Mouse (Mus musculus): ENCODE results near the gene Crybg1.

Crybg1 gene

DNA sequence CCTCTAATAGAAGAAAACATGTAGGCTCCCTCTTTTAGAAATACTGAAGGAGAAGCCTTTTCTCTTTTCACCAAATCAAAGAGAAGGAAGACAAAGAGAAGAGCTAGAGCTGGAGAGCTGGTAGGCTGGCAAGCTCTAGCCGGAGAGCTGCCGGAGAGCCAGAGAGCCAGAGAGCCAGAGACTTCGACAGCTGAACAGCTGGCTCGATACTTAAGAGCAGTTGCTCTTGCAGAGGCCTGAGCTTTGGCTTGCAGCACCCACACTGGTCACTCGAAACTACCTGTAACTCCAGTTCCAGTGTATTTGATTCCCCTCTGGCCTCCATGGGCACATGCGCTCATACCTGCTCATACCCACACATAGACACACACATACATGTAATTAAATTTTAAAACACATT lies 68.3 kb downstream of the Crybg1 start:
- 68% methylated on average over 6 of the region's 6 CpGs for WGBS

DNA sequence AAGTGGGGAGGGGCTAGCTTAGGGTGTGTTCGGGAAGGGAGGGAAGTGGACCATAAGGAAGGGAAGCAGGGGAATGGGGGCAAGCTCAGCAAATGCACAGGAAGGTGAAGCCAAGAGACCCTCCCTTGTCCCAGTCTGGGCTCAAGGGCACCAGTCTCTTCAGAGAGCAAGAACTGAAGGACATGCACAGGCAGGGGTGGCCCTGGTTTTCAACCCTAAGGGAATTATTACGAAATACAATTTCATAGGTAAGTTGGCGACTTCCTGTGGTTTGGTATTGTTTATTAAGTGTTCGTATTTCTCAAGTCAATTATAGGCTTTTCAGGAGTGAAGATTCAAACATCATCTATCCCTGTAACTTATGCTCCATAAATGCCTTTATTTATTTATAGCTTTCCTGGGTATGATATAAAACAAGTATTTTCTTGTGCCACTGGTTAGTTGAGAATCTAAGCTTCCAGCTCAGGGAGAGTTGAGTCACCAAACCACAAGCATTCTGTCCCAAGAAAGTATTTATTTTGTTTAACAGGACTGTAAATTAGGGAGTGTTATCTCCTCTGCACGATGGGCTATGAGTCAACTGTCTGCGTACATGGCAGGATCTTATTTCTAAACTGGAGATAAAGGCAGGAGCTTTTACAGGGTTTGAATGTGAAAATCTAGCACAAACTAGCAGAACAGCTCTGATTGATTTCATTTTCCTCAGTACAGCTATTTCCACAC lies 69.7 kb downstream of the Crybg1 start:
- 58% methylated on average over 6 of the region's 6 CpGs for WGBS

DNA sequence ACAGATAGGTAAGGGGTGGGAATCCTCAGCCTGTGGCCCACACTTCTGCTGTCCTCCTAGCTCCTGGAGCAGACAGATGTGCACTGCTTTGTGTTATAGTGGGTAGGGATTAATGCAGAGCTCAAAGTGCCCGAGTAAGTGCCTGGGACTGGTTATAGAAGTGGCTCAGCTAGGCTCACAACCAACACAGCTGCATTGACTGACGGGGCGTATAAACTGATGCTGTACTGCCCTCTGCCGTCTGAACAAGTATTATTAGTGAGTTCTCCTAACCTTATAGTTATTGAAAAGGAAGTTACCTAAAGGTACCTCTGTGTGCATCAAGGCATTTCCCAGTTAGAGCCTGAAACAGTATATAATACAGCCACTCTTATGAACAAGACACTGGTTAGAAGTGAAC lies 77.6 kb downstream of the Crybg1 start:
- WGBS = 18% methylated on average over 4 of the region's 4 CpGs

DNA sequence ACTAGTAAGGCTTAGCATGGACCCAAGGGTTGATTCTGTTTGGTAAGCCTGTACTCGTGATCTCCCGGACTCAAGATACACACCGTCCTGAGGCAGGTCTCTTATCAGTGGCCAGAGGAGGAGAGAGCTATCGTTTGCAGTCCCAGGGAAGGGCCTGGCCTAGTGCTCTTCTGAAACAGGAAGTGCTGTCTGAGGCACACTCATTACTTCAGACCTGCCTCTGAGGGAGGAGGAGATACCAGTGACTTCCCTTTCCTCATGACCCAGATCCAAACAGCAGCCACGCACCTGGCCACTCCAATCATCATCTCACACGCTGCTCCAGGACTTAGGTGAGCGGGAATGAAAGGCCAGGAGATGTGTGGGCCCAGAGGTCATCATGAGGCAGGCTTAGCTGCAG lies 79.5 kb downstream of the Crybg1 start:
- 92% methylated on average over 7 of the region's 7 CpGs for WGBS

DNA sequence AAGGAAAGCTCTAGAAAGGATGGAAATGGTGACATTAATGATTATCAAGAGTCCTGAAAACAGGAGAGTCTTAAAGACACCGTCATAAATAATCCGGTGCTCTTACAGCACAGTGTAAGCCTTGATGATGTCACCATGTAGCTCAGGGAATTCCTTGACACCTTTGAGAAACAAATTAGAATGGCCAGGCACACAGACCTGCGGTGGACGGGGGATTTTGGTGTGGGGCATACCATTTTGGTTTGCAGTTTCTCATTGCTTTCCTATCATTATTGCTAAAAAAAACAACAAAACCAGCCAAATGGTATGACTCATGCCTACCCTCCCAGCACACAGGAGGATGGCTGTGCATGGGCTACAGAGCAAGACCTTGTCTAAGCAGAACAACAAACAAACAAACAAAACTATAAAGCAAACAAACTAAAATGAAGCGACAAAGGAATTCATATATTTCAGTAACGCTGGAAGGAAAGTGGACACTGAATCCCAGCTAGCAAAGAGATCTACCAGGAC lies 82.7 kb downstream of the Crybg1 start:
- 92% methylated on average over 6 of the region's 6 CpGs for WGBS

DNA sequence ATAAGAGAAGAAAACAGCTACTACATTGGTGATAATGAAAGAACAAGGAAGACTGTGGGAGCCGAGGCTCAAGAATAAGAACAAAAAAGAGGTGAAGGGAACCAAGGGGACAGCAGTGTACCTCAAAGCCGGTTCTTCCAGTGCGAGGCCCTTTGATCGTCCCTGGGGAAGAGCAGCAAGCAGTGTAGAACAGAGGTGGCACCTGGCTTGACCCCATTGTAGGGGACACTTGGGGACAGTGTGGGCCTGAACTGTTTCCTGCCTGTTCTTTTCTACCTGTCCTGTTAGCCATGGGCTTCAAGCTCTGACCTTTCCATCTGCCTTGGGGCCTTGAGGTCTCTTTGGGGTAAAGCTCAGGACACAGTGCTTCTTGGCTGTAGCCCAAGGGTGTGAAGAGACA lies 85.7 kb downstream of the Crybg1 start:
- WGBS = 94% methylated on average over 4 of the region's 4 CpGs

DNA sequence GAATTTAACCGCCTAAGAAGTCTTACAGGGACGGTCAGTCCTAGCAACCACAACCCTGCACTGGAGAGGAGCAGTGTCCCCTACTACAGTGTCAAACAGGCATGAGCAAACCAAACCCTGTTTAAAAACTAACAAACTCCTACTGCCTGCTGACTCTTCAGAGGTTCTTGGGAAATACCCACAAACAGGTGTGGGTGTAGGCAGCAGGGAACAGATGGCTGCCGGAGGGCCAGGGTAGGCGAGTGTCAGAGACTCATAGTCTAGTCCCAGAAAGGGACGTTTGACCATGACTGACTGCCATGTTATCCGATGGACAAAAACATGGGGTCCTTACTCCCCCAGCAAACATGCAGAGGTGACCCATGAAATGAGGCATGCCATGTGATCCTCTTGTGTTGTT lies 97.7 kb downstream of the Crybg1 start:
- 65% methylated on average over 6 of the region's 6 CpGs for WGBS

DNA sequence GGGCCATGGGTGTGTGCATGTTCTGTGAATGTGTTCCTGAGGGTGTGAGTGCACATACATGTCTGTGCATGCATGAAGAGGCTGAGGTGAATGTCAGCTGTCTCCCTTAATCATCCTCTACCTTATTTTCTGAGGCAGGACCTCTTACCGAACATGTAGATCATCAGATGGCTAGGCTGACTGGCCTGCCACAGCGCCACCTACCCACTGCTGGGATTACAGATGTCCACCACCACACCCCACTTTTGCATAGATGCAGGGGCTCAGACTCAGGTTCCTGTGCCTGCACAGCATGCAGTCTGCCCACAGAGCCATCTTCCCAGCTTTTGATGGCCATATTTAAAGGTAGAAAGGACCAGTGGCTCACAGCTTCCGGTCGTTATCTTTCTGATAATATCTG lies 103.9 kb downstream of the Crybg1 start:
- WGBS = 79% methylated on average over 4 of the region's 4 CpGs

DNA sequence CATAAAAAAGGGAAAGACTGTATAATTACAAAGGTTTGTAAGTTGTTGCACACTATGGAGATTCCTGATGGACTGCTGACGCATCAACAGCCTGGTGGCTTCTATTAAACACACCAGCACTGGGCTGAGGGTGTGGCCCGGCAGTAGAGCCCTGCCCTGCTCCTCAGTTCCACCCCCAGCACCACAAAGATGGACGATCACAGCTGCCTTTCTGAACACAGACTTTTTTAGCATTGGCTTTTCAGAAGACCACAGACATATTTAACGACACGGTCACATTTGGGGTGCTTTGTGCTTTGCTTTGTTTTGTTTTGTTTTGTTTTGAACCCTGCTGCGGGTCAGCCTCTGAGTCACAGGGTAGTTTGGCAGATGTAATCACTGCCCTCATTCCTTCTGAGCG lies 105.0 kb downstream of the Crybg1 start:
- WGBS = 68% methylated on average over 7 of the region's 7 CpGs

DNA sequence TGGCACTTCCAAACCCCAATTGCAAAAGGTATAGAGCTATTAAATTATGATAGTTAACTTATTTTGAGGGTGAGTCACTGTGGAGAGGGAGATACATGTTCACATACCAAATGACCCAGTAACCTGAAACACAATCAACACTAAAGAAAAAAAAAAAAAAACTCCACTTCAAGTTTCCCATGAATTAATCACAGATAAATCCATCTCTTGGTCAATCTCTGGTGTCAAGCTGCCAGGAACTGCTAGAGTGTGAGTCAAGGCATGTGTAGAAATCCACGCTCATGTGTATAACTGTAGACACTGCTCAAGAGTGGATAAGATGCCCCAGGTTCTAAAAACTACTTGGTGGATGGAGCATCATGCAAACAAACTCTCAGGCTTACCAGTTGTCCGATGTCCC lies 109.5 kb downstream of the Crybg1 start:
- WGBS = 90% methylated on average over 2 of the region's 2 CpGs

DNA sequence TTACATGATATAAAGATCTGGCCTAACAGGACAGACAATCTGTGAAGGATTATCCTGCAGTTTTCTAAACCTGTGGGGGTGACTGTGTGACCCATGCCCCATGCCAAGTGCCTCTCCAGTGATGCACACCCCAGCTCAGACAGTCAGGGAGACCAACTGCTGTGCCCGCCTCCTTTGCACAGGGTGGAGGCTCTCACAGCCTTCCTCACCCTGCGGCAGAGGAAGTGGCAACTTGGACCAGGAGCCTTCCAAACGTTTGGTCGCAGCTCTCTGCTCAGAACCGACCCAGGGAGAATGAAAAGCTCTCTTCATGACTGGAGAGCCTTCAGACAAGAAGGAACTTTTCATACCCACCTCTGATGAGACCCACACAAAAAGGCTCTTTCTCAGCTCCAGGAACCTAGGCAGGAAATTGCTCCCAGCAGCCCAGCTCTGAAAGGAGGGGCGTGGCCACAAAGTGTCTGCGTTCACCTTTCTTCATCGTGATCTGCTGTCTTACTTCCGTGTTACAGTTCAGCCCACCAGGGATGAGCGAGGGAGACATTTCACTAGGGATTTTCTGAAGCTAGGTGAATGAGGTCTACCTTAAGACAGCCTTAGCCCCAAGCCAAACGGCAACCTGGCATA lies 110.6 kb downstream of the Crybg1 start:
- whole genome bisulfite sequencing = 45% methylated on average over 11 of the region's 11 CpGs

DNA sequence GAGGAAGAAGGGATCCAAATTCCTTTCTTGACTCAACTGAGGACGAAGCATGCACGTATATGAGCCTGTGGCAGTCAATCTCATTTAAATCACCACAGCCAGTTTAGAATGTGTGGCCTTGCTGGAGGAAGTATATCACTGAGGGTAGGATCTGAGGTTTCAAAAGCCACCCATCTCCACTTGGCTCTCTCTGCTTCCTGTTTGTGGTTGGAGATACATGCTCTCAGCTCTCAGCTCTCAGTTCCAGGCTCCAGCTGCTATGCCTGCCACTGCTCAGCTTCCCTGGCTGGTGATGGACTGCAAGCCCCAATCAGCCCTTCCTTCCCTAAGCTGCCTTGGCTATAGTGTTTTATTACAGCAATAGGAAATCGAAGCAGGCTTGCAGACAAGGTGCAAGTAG lies 119.1 kb downstream of the Crybg1 start:
- WGBS = 89% methylated on average over 3 of the region's 3 CpGs

DNA sequence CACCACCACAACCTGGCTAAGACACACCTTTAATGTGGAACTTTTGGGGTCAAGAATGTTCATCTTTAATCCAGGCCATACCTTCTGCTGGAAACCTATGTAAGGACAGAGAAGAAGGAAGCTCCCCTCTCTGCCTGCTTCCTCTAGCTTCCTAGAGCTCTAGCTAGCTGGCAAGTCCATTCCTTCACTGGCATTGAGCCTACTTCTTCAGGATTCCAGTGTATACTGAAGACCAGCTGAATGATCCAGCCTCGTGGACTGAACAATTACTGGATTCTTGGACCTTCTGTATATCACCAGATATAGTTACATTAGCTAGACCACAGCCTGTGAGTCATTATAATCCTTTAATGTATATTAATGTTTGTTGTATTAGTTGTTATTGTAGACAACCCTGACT lies 121.4 kb downstream of the Crybg1 start:
- WGBS = 61% methylated on average over 1 of the region's 1 CpGs

DNA sequence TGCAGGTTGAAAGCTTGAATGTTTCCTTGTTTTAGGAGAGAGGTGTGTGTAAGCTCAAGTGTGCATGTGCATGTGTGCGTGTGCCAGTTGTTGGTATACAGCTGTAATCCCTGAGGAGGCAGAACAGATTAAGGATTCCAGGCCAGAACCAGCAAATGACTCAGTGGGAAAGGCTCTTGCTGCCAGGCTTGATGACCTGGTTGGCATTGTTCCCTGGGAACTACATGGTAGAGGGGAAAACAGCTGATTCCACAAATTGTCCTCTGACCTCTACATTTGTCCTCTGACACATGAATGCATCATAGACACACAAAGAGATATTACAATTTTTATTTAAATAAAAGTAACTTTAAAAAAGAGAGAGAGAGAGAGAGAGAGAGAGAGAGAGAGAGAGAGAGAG lies 122.5 kb downstream of the Crybg1 start:
- 79% methylated on average over 1 of the region's 1 CpGs for WGBS

DNA sequence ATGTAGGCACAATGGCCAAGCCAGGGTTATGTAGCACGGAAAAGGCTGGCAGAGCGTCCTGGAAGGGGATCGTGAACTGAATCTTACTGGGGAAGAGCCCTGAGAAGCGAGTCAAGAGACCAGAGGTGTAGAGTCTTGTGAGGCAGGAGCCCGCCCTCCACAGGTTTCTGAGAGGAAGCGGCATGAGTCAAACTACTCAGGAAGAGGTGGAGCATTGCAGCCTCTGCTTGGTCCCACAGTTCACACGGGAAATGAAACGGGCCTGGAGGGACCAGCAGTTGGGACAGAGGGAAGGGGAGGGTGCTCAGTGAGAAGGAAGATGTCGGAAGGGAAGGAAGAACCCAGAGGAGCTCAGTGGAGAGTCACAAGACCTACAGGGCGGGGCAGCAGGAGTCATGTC lies 123.9 kb downstream of the Crybg1 start:
- 72% methylated on average over 10 of the region's 10 CpGs for WGBS

DNA sequence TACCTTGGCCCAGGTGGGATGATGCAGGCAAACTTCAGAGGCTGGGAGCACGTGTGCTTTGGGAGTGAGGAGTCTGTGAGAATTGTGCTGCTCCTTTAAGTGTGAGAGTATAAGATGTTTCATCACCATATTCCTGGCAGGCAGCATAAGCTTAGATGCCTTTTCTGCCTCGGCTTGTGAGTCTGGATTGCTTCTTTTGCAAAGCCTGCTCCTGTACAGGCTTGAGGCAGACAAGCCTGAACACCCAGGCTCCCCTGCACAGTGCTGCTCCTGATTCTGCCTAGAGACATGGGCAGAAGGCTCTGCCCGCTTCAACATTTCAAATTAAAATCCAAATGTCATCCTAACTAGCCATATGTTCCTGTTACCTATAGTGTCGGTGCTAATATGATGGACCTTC lies 128.5 kb downstream of the Crybg1 start:
- WGBS = 55% methylated on average over 4 of the region's 4 CpGs

DNA sequence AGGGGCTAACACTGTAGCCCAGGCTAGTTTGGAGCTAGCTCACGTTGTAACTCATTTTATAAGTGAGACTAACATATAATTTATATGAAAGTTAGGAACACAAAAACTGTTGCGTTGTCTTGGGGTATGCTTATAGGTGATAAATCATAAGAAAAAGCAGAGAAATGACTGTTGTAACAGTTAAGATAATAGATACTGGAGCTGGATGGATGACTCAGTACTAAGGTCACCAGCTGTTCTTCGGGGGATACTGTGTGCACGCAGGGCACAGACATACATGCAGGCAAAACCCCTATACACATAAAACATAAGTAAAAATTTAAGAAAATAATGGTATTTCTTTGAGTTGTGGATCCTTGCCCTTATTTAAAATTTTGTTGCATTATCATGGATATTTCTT lies 130.1 kb downstream of the Crybg1 start:
- WGBS = 95% methylated on average over 4 of the region's 4 CpGs

DNA sequence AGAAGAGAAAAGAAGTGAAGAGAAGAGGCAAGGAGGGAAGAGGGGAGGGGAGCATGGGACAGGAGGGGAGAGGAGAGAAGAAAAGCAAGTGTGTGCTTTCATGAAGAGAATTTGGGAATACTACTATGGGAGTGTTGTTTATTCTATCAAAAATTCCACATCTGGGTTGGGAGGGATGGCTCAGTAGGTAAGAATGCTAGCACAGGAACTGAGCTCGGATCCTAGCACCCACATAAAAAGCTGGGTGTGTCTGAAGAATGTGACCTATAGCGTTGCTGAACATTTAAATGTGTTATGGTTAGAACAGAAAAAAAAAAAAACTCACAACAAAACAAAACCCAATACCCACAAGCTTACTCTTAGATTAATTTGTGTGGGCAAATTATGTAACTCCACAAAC lies 133.0 kb downstream of the Crybg1 start:
- 82% methylated on average over 2 of the region's 2 CpGs for WGBS

DNA sequence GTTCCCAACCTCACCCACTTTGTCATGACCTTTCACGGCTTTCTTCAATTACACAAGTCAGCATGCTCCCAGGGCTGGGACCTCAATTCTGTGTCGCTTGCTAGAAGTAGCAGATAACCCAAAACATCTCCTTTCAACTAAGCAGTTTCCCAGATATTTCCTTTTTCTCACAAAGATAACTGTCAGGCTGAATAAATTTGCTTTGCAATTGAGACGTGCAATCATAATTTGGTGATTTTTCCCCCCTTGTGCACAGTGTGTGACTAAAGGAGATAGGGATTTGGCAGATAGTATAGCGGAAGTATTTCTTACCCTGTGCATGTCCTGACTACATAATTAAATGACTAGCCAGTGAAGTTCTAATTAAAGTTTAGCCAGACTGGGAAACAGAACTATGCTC lies 134.8 kb downstream of the Crybg1 start:
- WGBS = 77% methylated on average over 4 of the region's 4 CpGs

DNA sequence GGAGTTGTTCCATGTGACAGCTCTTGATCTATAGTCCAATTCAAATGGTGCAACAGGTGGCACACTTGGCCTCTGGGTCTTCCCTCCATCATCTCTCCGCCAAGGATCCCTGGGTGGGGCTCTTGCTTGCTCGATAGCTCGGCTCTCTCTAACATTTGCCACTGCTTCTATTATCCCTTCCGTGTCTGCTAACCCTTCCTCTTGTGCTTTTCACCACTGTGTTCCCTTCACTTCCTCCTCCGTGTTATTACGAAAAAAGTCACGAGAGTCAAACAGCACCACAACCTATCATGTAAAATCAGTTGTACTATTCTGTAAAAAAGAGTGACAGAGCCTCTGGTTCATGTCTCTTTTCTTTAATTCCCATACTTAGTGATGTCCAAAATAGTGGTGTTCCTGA lies 137.2 kb downstream of the Crybg1 start:
- WGBS = 80% methylated on average over 7 of the region's 7 CpGs

DNA sequence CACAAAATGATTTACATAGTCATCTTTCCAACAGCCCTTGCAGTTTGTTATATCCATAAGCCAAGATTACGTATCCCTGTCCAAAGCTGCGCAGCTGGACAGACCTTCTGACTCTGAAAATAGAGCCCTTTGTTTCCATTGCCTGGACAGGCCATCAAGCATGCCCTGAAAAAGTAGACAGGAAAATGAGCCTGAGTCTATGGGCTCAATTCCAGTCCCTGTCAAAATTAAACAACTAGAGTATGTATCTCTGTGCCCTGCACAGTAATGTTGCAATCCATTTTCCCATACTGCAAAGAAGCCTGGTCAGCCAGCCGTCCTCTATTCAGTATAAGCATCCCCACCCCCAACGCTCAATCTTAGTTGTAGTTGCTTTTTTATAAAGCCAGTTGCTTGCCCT lies 141.8 kb downstream of the Crybg1 start:
- WGBS = 84% methylated on average over 4 of the region's 4 CpGs

DNA sequence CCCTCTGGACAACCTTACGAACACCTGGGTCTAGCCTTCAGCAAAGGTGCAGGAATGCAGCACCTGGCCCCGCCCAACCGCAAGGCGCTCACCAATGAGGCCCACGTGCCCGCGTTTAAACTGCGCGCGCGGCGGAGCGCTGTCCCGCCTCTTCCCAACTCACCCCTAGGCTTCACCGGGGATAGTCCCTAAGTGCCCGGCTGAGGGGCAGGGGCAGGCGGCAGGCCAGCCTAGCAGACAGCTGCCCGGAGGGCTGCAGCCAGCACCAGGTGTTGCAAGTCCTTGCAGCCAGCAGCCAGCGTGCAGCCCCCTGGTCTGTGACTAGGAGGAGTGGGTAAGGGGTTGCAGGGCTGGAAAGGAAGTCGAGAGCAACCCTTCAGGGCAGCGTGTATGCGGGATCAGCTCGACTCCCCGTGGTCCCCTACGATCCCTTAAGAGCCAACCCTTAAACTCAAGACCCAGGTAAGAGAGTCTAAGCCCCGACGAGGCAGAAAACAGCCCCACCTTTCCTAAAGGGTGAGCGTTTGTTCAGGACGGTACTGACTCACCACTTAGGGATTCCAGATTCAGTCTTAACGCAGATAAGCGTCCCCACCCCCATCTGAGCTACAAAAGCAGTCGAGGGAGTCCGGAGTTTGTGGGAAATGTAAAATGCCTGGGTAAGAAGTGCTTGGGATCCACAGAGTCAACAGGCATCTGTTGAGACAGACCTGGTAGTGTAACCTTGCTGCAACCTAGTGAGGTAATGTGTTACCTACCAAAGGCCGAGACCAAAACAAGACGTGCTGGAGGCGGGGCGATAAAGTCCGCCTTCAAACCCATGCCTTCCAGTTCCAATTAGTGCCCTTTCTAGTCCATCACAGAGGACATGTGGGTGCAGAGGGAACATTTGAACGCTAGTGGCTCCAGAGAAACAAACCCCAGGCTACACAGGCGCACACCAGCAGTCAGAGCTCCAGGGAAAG lies 142.7 kb downstream of the Crybg1 start:
- WGBS = 6% methylated on average over 40 of the region's 40 CpGs
